Mouse (Mus musculus): ENCODE measurements around the gene Wfs1. TPM values are rescaled to one million over a fixed set of nuclear protein-coding genes. Genes with fewer than 3 reads are reported as not detected.

Wfs1 gene
- polyA plus RNA-seq, 1 experiment from 2014 or later, result 10.0 TPM

- no peak for DNase-seq (ENCODE audit: low spot score)
- no peaks in the 10 kb centered on the region for H3K36me3 ChIP-seq (replicated peaks)
- no peak overlapping the region for H3K4me3 ChIP-seq
- H3K4me1 ChIP-seq, result peaks cover 8% of the 10 kb centered on the region; the same call in 1 of the 2 replicates
- no peaks in the 10 kb centered on the region for H3K9me3 ChIP-seq
- 86% methylated on average over 1 of the region's 1 CpGs for WGBS
- no peaks in the 10 kb centered on the region for H3K27me3 ChIP-seq (replicated peaks; ENCODE audit: low read depth, poor library complexity, severe bottlenecking)
- H3K27ac ChIP-seq (replicated peaks), result no peak overlapping the region
These were observed 67.1 kb downstream of the Wfs1 start for GRCm38 (mm10) chr5:36921871-36922270.

- Histone ChIP-seq H3K4me1 (peaks cover 4% of the 10 kb centered on the region; the same call in 1 of the 2 replicates), H3K4me3 (no peak overlapping the region), H3K36me3 (replicated peaks) (no peaks in the 10 kb centered on the region), H3K9me3 (no peaks in the 10 kb centered on the region), H3K27me3 (replicated peaks; ENCODE audit: low read depth, poor library complexity, severe bottlenecking) (no peaks in the 10 kb centered on the region), H3K27ac (replicated peaks) (no peak overlapping the region)
- peak; percentile 61 for DNase-seq (ENCODE audit: low spot score)
- 46% methylated on average over 1 of the region's 1 CpGs for WGBS
These were observed 68.9 kb downstream of the Wfs1 start for GRCm38 (mm10) chr5:36920072-36920471.

DNA sequence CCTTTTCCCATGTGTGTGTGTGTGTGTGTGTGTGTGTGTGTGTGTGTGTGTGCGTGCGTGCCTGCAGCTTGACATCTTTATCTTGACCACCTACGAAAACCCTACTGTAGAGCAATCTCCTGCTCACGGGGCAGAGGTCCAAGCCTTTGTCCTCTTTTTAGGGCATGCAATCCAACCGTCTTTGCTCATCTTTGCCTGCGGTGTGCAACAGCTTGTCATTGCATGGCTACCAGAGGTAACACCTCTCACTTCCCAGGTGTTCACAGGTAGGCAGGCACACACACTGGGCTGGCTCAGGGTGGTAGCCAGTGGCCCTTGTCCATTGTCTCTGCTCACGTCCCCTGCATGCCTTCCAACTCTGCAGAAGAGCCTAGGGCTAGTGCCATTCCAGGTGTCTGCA, 71.0 kb downstream of the Wfs1 start:
- no peak overlapping the region for H3K4me3 ChIP-seq
- no peak overlapping the region for H3K27ac ChIP-seq (replicated peaks)
- H3K36me3 ChIP-seq (replicated peaks), result no peaks in the 10 kb centered on the region
- H3K9me3 ChIP-seq, result no peaks in the 10 kb centered on the region
- DNase-seq (ENCODE audit: low spot score), result no peak
- peaks cover 4% of the 10 kb centered on the region; the same call in 1 of the 2 replicates for H3K4me1 ChIP-seq
- H3K27me3 ChIP-seq (replicated peaks; ENCODE audit: low read depth, poor library complexity, severe bottlenecking), result 0 out of 2 replicates have a peak, but pooled peaks cover 4% of the 10 kb centered on the region
- WGBS, result 82% methylated on average over 7 of the region's 7 CpGs

- no peak overlapping the region for H3K4me3 ChIP-seq
- H3K27ac ChIP-seq (replicated peaks), result no peak overlapping the region
- no peaks in the 10 kb centered on the region for H3K9me3 ChIP-seq
- no peak for DNase-seq (ENCODE audit: low spot score)
- H3K4me1 ChIP-seq, result peaks cover 4% of the 10 kb centered on the region; the same call in 1 of the 2 replicates
- 82% methylated on average over 4 of the region's 4 CpGs for WGBS
- no peaks in the 10 kb centered on the region for H3K36me3 ChIP-seq (replicated peaks)
- 0 out of 2 replicates have a peak, but pooled peaks cover 7% of the 10 kb centered on the region for H3K27me3 ChIP-seq (replicated peaks; ENCODE audit: low read depth, poor library complexity, severe bottlenecking)
These were observed 71.8 kb downstream of the Wfs1 start for GRCm38 (mm10) chr5:36917245-36917644.

DNA sequence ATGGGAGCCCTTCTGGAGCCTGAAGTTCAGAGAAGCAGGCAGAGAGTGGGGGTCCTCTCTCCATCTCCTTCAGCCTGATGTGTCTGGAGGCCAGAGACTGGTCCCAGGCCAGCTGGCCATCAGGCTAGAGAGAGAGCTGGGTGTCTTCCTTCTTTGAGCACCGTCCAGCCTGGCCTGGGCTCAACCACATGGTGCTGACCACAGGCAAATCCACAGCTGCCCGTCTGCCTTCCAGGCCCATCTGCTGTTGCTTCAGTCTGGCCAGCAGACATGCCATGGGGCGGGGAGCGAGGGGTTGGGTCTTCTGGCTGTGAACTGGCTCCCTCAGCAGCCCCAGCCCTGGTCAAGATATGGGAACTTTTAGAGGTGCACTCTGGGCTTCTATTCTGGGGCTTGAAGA, 72.4 kb downstream of the Wfs1 start:
- H3K4me1 ChIP-seq, result peaks cover 4% of the 10 kb centered on the region; the same call in 1 of the 2 replicates
- H3K27ac ChIP-seq (replicated peaks), result no peak overlapping the region
- 0 out of 2 replicates have a peak, but pooled peaks cover 7% of the 10 kb centered on the region for H3K27me3 ChIP-seq (replicated peaks; ENCODE audit: low read depth, poor library complexity, severe bottlenecking)
- no peak for DNase-seq (ENCODE audit: low spot score)
- H3K36me3 ChIP-seq (replicated peaks), result no peaks in the 10 kb centered on the region
- no peak overlapping the region for H3K4me3 ChIP-seq
- 87% methylated on average over 4 of the region's 4 CpGs for WGBS
- H3K9me3 ChIP-seq, result no peaks in the 10 kb centered on the region

Other genes starting within 250 kb of the Wfs1 start
- gene Bloc1s4, start 240.6 kb downstream of the Wfs1 start, polyA plus RNA-seq (2016; fragmentation: Nextera tagmentation; extraction: Ambion mirVana), result 20.5 and 24.2 TPM in 2 replicates
- 494 and 508 TPM in 2 replicates for gene Mrfap1, start 192.4 kb downstream of the Wfs1 start, polyA plus RNA-seq (2016; fragmentation: Nextera tagmentation; extraction: Ambion mirVana)
- 9.6 and 11.1 TPM in 2 replicates for gene Man2b2, start 158.6 kb downstream of the Wfs1 start, polyA plus RNA-seq (2016; fragmentation: Nextera tagmentation; extraction: Ambion mirVana)
- 0.73 and 1.2 TPM in 2 replicates for gene Ppp2r2c, start 120.7 kb downstream of the Wfs1 start, polyA plus RNA-seq (2016; fragmentation: Nextera tagmentation; extraction: Ambion mirVana)
- not detected in 2 replicates for gene Gm1043, start 96.2 kb upstream of the Wfs1 start, polyA plus RNA-seq (2016; fragmentation: Nextera tagmentation; extraction: Ambion mirVana)